Mouse (Mus musculus) heart, embryonic 10.5 days (tissue): ENCODE data around the gene Smim13. TPM values are rescaled to one million over a fixed set of nuclear protein-coding genes. Genes with fewer than 3 reads are reported as not detected.
"Not testable (repeated sequence)": the region's sequence is repeated elsewhere in the genome, so short reads cannot be mapped to it uniquely, and the experiment has no call there.

Source experiments
- DNase-seq: peaks from one replicate; pipeline ENCODE4 v3.0.0-alpha.2; 2017; ENCODE audit warnings: low spot score
- H3K27ac ChIP-seq: fragments of 300-500 bp; sonication (generic); 2 replicates; pipeline ENCODE4 v1.5.1; 2016; ENCODE audit warnings: mild to moderate bottlenecking
- H3K27me3 ChIP-seq: fragments of 300-500 bp; sonication (generic); 2 replicates; pipeline ENCODE4 v1.6.1; 2016; ENCODE audit warnings: mild to moderate bottlenecking; ENCODE audit not compliant: poor library complexity, insufficient read depth, severe bottlenecking
- H3K36me3 ChIP-seq: fragments of 300-500 bp; sonication (generic); 2 replicates; pipeline ENCODE4 v1.6.1; 2016; ENCODE audit warnings: mild to moderate bottlenecking, moderate library complexity
- H3K4me1 ChIP-seq: fragments of 300-500 bp; sonication (generic); 2 replicates; pipeline ENCODE4 v1.6.1; 2016; ENCODE audit warnings: mild to moderate bottlenecking
- H3K4me3 ChIP-seq: fragments of 300-500 bp; sonication (generic); 2 replicates; pipeline ENCODE4 v1.5.1; 2016; ENCODE audit warnings: mild to moderate bottlenecking, moderate library complexity
- H3K9me3 ChIP-seq: fragments of 300-500 bp; sonication (generic); 2 replicates; pipeline ENCODE4 v1.6.1; 2016; ENCODE audit warnings: mild to moderate bottlenecking, moderate library complexity
- WGBS: fragments of 180-500 bp; shearing (Covaris S2); methylation state at CpG from one replicate; pipeline ENCODE4 v1.1.7; 2016; 5-methylcytosine and 5-hydroxymethylcytosine counted together
- polyA plus RNA-seq: library from polyadenylated mRNA; unstranded; fragments of >200 nt; fragmentation: Nextera tagmentation; extraction: Ambion mirVana; gene quantifications from 2 replicates; pipeline ENCODE4 v1.2.1, GENCODE M21; 2016

The Smim13 gene
- polyA plus RNA-seq, 1 experiment from 2014 or later: 11.4 TPM

DNA sequence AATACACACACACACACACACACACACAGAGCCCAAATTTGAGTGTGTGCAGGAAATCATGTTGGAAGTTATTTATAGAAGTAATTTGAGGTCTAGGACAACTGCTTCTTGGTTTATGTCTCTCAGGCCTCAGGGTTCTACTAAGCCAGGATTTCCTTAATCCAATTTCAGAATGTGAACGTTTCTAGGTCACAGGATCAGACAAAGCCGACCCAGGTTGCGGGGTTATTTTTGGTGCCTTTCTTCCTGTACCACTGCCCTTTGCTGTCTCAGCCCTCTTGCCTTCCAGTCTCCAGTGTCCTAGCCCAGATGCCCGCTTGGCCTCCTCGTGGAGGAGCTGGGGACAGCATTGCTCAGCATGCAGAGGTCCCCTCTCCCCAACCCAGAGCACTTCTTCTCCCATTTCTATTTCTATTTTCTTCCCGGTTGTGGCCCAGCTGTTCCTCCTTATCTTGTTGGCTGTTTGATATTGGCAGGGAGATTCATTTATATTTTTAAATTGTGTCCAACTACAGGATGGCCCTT, 5.3 kb upstream of the Smim13 start:
- Histone ChIP-seq H3K27ac (no peak overlapping the region), H3K9me3 (no peaks in the 10 kb centered on the region), H3K27me3 (0 out of 2 replicates have a peak, but pooled peaks cover 6% of the 10 kb centered on the region), H3K4me3 (no peak overlapping the region), H3K36me3 (no peaks in the 10 kb centered on the region), H3K4me1 (peaks cover 9% of the 10 kb centered on the region; the same call in 1 of the 2 replicates)
- WGBS: 44% methylated on average over 6 of the region's 6 CpGs
- DNase-seq: no peak

DNA sequence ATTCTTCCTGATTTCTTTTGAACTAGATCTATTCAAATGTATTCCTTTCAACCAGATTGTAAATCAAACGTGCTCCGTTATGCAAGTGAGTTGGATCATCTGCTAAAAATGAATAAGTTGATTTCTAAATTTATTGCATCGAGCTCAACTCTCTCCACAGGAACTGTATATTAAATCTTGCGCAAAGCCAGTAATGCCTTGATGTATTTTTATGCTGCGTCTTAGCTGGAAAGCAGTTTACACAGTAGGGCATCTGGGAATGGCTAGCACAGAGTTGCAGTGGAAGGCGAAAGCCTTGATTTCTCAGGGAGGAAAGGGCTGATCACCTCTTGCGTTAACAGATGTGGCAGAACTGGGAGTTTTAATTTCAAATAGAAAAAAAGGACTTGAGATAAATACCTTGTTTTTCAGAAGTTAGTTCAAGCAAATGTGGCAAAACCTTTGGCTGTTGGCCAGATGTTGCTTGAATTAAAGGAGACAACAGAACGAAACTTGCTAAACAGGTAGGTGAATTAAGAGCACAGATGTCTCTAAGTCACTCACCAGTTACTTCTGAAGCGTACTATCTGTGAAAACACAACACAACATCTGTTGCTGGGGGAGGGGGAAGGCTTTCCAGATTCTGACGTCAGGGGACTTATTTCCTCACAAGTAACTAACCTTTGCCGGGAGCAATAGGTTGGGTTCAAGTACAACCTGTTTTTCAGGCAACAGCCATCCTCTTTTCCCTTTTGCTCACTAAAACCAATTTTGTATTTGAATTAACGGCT, 708 bp upstream of the Smim13 start:
- no peaks in the 10 kb centered on the region for H3K9me3 ChIP-seq
- no peaks in the 10 kb centered on the region for H3K27me3 ChIP-seq
- H3K4me3 ChIP-seq: peak overlapping the region; percentile 87
- H3K36me3 ChIP-seq: no peaks in the 10 kb centered on the region
- 41% methylated on average over 12 of the region's 12 CpGs for WGBS
- H3K27ac ChIP-seq: peak overlapping the region; percentile 96
- no peak for DNase-seq
- H3K4me1 ChIP-seq: peaks cover 25% of the 10 kb centered on the region

DNA sequence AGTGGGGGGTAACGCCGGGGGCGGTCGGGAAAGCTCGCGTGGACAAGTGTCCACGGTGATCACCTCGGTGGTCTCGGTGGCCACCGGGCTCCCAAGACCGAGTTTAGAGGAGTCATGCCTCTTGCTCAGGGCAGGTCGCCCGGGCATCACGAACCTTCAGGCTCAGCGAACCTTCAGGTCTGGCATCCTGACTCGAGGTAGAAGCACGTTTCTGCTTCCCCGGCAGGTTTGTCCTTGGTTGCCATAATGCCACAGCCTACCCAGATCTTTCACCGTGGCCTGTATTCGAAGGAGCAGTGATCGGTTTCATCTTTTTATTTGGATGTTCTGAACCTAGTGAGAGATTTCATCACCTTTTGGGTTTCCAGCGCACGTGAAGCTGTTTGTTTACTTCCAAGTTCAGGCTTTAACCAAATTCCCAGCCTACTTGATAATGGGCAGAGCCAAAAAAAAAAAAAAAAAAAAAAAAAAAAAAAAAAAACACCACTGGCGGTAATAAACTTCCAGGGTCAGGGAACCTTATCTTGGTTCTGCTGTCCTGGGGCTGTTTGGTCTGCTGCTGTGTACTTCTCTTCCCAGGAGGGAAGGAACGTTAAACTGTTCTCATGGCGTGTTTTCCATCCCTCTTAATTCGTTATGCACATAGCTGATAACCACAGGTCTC, 806 bp downstream of the Smim13 start:
- Histone ChIP-seq H3K27ac (peak overlapping the region; percentile 96), H3K27me3 (no peaks in the 10 kb centered on the region), H3K4me3 (peak overlapping the region; percentile 87), H3K36me3 (no peaks in the 10 kb centered on the region), H3K9me3 (no peaks in the 10 kb centered on the region), H3K4me1 (peaks cover 19% of the 10 kb centered on the region)
- DNase-seq: no peak
- under 1% methylated on average over 27 of the region's 27 CpGs for WGBS

- Histone ChIP-seq H3K4me3 (peak overlapping the region; percentile 87; the same call in 1 of the 2 replicates), H3K4me1 (peaks cover 19% of the 10 kb centered on the region)
- not testable (repeated sequence) for H3K27ac ChIP-seq, H3K36me3 ChIP-seq, H3K9me3 ChIP-seq, H3K27me3 ChIP-seq, DNase-seq
- WGBS: 93% methylated on average over 5 of the region's 5 CpGs
These were observed 1.6 kb downstream of the Smim13 start for GRCm38 (mm10) chr13:41251232-41251631.

DNA sequence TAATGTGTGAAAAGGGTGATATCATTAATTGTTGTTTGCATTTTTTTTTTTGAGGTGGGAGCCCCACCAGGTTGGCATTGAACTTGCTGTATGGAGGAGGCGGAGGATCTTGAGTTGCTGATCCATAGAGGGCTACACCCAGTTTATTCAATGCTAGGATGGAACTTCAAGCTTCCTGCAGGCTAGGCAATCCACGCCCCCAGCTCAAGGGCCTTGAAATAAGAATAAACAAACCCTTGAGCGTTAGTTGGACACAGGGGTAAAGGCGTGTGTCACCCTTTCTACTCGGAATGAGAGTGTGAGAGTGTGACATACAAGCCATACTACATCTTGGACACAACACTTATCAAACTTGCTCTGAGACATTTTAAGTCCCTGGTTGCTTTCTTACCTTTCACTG, 2.0 kb downstream of the Smim13 start:
- 66% methylated on average over 5 of the region's 5 CpGs for WGBS
- H3K9me3 ChIP-seq: no peaks in the 10 kb centered on the region
- no peaks in the 10 kb centered on the region for H3K27me3 ChIP-seq
- H3K27ac ChIP-seq: no peak overlapping the region
- no peaks in the 10 kb centered on the region for H3K36me3 ChIP-seq
- peaks cover 19% of the 10 kb centered on the region for H3K4me1 ChIP-seq
- no peak for DNase-seq
- H3K4me3 ChIP-seq: no peak overlapping the region

GRCm38 (mm10) chr13:41252141-41252540, 2.5 kb downstream of the Smim13 start:
- Histone ChIP-seq H3K4me1 (peaks cover 19% of the 10 kb centered on the region), H3K27me3 (no peaks in the 10 kb centered on the region), H3K36me3 (no peaks in the 10 kb centered on the region), H3K9me3 (no peaks in the 10 kb centered on the region), H3K4me3 (no peak overlapping the region), H3K27ac (no peak overlapping the region)
- 77% methylated on average over 6 of the region's 6 CpGs for WGBS
- DNase-seq: no peak

DNA sequence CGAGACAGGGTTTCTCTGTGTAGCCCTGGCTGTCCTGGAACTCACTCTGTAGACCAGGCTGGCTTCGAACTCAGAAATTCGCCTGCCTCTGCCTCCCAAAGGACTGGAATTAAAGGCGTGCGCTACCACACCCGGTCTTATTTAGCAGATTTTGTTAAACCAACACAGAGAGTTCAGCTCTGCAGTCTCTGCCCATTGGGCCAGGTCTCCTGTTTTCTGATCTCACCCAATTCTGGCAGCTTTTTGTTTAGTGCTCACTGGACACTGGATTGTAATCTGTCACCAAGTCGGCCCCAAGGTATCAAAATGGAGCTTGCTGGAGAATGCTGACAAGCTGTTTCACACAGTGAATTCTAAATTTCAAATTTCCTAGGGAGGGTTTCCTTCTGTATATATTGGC, 3.1 kb downstream of the Smim13 start:
- WGBS: 92% methylated on average over 7 of the region's 7 CpGs
- H3K36me3 ChIP-seq: no peaks in the 10 kb centered on the region
- H3K4me1 ChIP-seq: peaks cover 23% of the 10 kb centered on the region
- no peaks in the 10 kb centered on the region for H3K27me3 ChIP-seq
- no peaks in the 10 kb centered on the region for H3K9me3 ChIP-seq
- H3K27ac ChIP-seq: no peak overlapping the region
- no peak for DNase-seq
- no peak overlapping the region for H3K4me3 ChIP-seq

DNA sequence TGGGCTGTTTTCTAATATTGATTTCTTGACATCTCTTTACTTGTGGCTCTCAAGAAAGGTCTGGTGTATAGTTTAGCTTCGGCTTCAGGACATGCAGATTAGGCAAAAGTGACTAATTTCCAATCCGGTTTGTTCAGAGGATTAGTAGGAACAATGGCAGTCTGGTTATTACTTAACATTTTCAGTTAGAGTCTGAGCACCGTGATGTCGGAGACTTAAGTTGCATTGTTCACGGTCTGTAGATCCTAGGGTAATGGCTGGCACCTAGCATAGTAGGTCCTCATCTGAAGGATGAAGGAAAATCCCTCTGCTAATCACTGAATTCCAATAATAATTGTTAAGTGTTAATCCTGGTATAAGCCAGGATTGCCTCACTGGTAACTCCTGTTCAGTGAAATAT, 6.5 kb downstream of the Smim13 start:
- Histone ChIP-seq H3K9me3 (no peaks in the 10 kb centered on the region), H3K27ac (no peak overlapping the region), H3K4me3 (no peak overlapping the region), H3K4me1 (peaks cover 17% of the 10 kb centered on the region), H3K27me3 (no peaks in the 10 kb centered on the region), H3K36me3 (no peaks in the 10 kb centered on the region)
- no peak for DNase-seq
- 91% methylated on average over 5 of the region's 5 CpGs for WGBS

DNA sequence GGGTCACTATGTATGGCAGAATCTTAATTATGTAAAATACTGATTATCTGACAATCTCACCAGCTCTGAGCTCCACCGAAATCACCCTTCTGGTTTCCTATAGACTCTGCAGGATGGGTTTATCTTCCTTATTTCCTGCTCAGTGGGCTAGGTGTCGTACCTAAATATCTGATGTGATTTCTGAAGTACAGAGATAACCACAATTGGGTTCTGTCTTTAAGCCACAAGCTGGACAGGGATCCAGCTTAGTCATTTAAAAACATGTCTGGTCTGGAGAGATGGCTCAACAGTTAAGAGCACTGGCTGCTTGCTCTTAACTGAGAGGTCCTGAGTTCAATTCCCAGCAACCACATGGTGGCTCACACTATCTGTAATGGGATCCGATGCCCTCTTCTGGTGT, 7.3 kb downstream of the Smim13 start:
- no peak overlapping the region for H3K27ac ChIP-seq
- no peak for DNase-seq
- WGBS: 75% methylated on average over 3 of the region's 3 CpGs
- no peaks in the 10 kb centered on the region for H3K27me3 ChIP-seq
- H3K4me1 ChIP-seq: peaks cover 10% of the 10 kb centered on the region
- no peaks in the 10 kb centered on the region for H3K9me3 ChIP-seq
- H3K4me3 ChIP-seq: no peak overlapping the region
- H3K36me3 ChIP-seq: no peaks in the 10 kb centered on the region

DNA sequence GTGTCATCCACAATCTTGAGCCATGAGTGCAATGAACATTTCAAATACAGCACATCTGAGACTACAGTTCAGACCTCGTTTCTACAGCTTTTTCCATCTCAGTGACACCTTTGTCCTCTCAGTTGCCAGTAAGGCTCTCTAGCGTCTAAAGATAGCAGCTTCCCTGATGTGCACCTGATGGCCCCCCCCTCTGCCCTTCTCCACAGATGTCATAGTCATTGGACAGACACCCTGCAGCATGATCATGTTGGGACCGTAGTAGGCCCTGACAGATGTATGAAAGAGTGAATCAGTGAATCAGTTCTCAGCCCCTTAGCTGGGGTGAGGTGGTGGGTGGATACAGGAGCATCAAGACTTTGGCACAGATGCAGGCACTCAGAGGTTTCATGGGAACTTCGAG, 8.2 kb downstream of the Smim13 start:
- H3K27me3 ChIP-seq: no peaks in the 10 kb centered on the region
- no peak overlapping the region for H3K4me3 ChIP-seq
- 0 out of 2 replicates have a peak, but pooled peaks cover 6% of the 10 kb centered on the region for H3K4me1 ChIP-seq
- 70% methylated on average over 4 of the region's 4 CpGs for WGBS
- no peaks in the 10 kb centered on the region for H3K36me3 ChIP-seq
- no peaks in the 10 kb centered on the region for H3K9me3 ChIP-seq
- H3K27ac ChIP-seq: no peak overlapping the region
- DNase-seq: no peak

DNA sequence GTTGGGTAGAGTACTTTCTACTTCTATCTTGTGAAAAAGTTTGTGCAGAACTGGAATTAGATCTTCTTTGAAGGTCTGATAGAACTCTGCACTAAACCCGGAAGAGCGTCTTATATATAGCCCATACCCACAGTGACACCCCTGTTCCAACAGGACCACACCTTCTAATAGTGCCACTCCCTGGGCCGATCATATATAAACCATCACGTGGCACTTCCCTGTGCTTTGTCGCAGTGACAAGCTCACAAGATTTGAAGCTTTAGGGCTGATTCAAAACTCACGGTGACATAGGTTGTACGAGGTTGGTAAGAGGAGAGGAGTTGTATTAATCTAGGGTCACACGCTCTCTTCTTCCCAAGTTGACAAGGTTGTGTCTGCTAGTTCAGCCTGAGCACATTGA, 12.0 kb downstream of the Smim13 start:
- not testable (repeated sequence) for DNase-seq, H3K4me1 ChIP-seq, H3K36me3 ChIP-seq, H3K27me3 ChIP-seq, H3K27ac ChIP-seq, H3K4me3 ChIP-seq, H3K9me3 ChIP-seq
- 91% methylated on average over 8 of the region's 8 CpGs for WGBS

DNA sequence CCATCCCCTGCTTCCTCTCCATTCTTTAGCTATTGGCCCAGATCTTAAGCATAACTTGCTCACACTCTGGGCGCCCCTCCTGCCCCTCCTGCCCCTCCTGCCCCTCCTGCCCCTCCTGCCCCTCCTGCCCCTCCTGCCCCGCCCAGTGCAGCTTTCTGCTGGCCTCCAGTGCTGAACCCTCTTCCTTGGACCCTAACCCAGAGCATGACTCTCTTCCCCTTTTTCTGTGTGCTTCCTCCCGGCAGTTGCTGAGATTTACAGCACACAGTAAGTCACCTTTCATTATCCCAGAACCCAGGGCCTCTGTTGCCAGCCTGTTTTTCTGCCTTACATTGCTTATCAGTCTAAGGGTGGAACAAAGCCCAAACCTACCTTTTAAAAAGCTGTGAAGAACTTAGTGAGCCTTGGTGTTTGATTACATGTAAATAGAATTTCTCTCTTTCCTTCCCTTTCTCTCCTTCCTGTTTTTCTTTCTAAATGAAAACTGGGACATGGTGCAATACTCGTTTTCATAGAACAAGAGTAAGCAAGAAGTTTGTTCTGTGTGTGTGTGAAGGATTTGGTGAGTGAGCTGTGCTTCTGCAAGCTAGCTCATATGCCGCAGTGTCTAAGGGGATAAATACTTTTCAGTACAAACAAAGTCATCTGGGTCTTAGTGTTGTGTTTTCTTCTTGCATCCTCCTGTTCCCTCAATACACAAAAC, 13.8 kb downstream of the Smim13 start:
- 79% methylated on average over 5 of the region's 5 CpGs for WGBS
- Histone ChIP-seq H3K4me3 (no peak overlapping the region), H3K4me1 (peaks cover 10% of the 10 kb centered on the region), H3K9me3 (no peaks in the 10 kb centered on the region), H3K27ac (no peak overlapping the region), H3K27me3 (no peaks in the 10 kb centered on the region), H3K36me3 (no peaks in the 10 kb centered on the region)
- DNase-seq: no peak
